Mouse (Mus musculus) lung, postnatal 10 days (tissue): ENCODE results near the gene Hdlbp.

ENCODE experiments used
- DNase-seq: peaks from one replicate; pipeline ENCODE4 v3.0.0; 2021

Gene Hdlbp

DNA sequence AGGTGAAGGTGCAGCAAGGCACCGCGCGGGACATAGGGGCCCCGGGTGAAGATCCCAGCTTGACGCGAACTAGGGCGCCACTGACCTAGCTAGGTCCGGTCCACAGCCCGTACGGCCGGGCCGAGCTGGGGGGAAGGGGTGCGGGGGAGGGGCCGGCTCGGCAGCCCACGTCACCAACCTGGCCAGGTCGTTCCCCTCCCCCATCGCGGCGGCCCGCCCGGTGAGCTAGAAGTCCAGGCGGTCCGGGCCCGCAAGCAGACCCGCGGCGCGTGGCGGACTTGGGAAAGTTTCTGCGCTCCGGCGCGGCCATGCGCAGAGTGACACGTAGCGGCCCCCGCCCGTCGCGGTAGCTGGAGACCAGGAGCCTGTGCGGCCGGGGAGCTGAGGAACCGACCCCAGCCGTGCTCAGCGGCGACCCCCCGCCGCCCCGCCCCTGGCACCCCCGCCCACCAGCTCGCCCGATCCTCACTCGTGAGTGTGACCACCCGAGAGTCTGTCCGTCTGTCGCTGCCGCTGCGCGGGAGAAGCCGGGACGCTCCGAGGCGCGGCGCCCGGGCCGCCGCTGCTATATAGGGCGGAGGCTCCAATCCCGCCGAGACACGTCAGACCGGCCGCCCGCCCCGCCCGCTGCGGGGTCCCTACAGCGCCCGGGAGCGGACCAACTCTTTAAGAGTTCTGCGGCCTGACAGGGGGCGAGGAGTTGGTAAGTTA is 33.3 kb downstream of the Hdlbp start:
- DNase-seq = peak; percentile 86

DNA sequence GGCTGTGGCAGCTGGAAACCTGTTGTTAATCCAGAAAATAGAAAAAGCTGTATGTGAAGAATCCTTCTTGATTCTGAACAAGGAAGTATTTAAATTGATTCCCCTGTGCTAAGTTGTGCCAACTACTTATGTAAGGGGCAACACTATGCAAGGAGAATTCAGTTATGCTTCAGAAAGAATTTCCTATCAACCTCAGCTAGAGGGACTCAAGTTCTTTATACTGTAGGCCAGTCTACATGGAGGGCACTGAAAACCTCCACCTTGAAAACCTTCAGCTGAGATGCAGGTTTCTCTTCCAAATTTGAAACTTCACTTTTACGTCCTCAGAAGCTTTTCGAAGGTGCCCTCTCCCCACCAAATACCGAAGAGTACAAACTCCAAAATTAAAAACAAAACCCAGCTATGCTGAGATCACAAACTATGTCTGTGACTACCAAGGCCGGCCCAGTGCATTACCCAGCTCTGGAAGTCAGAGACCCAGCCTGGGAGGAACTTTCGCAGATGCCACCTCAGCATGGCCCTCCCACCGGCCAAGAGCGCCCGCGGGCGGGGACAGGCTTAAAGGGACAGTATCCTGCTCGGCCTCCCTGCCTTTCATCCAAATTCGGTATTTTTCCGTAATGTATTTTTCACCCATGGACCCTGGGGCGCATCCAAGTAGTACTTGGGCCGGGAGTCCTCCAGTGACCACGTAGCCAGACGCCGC is 34.1 kb downstream of the Hdlbp start:
- peak; percentile 92 for DNase-seq

DNA sequence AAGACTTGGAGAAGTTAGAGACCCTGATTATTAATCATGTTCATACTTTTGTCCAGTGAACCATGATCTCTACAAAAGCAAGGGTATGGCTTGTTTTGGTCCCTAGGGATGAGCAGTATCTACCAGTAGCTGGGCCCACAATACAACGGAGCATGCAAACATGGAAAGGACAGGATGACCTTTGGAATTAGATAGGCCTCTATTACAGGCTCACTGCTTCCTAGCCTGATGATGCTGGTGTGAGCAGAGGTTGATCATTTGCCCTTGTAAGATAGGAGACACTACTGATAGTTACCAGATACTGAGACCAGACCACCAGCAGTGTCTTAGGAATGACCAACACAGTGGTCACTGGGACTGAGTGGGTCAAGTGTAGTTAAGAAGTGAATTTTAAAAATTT is 39.3 kb downstream of the Hdlbp start:
- DNase-seq = no peak

DNA sequence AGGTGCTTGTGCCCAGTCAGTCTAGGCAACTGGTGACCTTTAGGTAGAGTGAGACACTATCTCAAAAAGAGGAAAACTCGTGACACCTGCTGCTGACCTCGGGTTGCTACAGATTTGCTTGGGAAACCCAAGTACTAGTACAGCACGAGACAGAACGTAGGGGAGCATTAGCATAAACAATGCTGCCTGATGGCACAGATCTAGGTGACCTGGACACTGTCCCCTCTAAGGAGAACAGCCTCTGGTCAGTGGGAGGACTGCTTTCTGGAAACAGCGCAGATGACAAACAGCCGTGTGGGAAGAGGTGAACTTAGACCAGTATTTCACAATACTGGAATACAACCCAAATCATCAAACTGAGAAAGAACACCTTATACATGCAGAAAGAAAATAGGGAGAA is 46.5 kb downstream of the Hdlbp start:
- no peak for DNase-seq

DNA sequence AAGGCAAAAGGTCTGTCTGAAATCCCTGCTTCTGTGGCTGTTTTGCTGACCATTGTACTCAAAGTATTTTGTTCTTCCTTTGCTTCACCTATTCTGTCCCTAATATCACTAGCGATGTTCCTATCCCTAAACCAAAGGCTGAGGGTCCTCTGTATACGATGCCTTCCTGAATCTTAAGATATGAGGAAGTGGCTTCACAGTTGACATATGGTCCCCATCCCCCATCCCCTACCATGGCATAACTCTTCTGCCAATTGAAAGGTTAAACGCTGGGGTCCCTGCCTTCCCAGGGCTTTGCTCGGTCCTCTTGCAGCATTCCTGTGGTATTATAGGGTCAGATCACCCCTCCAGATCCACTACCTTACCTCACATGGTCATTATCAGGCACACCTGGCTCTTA is 75.2 kb downstream of the Hdlbp start:
- no peak for DNase-seq

DNA sequence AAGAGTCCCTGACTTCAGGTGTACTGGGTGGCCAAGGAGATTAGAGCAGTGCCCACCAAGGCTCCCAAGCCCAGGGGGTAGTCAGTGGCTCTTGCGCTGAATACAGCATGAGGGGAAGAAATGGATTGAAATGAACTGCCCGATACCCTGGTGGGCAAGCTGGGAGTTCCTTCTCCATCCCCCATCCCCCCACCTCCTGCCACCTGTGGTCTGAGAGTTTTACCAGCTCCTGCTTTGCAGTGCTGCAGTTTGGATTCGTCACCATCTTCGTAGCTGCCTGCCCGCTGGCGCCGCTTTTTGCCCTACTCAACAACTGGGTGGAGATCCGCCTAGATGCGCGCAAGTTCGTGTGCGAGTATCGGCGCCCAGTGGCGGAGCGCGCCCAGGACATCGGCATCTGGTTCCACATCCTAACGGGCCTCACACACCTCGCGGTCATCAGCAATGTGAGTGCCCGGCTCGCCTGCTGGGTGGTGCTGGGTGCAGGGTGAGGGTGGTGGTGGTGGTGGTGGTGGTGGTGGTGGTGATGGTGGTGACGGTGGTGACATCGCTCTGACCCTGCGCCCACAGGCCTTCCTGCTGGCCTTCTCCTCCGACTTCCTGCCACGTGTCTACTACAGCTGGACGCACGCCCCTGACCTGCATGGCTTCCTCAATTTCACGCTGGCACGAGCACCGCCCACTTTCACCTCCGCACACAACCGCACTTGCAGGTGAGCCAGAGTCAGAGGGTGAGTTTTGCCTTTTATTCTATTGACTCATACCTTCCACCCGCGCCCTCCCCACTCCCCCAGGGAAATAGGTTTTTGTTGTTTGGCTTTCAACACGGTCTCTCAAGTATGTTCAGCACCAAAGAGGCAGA is 77.2 kb downstream of the Hdlbp start:
- peak; percentile 35 for DNase-seq

DNA sequence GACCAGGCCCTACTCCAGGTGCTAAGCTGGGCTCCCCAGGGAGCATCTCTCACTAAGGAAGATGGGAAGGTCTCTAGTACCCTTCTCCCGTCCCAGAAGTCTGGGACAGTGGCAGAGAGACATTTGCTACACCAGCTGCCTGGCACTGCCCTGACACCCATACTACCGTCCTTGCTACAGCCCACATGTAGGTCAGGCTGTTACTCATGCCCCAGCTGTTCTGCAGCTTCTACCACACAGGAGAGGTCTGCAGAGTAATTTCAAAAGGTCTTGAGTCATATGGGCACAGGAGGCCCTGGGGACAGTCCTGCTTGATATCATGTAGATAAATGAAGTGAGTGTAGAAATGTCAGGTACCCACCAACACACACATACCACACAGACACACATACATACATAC is 89.7 kb downstream of the Hdlbp start:
- no peak for DNase-seq

DNA sequence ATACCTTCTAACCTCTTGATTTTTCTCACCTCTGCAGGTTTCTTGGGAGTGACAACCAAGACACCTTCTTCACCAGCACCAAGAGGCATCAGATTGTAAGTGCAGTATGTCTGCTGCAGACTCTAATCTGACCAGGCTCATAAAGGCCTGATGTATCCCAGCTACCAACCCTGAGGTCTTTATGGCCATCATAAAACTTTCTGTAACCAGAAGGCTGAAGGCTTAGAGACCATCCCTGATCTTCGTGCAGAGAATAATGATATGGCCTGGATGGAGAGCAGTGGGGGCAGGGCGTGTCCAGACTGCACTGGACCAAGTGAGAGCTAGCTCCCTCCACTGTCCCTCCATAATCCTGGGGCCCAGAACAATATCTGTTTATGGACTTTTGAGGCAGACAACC is 91.4 kb downstream of the Hdlbp start:
- DNase-seq = no peak

DNA sequence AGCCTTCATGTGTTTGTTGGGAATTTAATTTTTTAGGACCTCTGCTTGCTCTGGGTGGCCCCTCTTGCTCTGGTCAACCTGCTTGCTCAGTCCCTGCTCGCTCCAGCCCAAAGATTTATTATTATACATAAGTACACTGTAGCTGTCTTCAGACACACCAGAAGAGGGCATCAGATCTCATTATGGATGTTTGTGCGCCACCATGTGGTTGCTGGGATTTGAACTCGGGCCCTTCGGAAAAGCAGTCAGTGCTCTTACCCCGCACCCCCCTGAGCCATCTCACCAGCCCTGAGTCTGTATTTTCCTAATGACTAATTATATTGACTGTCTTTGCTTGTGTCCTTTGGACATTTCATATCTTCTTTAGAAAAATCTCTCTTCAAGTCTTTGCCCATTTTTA is 99.5 kb downstream of the Hdlbp start:
- no peak for DNase-seq

DNA sequence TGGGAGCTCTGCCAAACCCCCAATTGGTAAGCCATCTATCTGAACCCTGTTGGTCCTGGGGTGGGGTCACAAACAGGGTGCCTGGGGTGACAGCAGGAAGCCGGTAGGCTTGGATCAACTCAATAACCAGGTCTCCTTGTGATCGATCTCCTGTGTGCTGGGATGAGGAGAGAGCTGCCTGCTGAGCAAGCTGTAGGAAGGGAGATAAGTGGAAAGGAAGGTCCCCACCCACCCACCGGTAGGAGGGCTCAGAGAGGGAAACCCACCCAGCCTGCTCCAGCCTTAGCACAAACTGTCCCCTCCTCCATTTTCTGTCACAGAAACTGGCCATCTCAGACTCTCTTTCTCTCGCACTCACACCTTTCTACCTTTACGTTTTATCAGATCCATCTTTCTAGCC is 101.3 kb downstream of the Hdlbp start:
- no peak for DNase-seq

DNA sequence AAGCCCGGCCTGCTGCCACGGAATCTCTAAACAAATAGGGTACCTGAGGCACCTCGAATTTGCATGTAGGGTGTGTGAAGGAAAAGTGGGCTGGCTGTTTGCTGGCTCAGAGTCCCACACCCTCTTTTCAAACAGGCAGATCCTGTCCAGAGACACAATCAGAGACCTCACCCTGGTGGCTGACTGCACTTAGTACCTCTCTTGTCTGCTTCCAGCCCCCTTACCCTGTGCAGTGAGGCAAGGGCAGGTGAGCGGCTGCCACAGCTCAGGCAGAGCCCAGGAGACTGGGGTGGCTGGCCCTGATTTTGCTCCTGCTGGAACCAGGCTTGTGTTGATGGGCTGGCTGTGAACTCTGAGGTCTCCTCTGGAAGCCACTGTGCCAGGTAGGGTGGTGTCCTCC is 105.0 kb downstream of the Hdlbp start, which contains the start of gene Ano7:
Gene Ano7, plus strand, starts transcription at position 266 of the 400 bp plus-strand sequence.
- no peak for DNase-seq

DNA sequence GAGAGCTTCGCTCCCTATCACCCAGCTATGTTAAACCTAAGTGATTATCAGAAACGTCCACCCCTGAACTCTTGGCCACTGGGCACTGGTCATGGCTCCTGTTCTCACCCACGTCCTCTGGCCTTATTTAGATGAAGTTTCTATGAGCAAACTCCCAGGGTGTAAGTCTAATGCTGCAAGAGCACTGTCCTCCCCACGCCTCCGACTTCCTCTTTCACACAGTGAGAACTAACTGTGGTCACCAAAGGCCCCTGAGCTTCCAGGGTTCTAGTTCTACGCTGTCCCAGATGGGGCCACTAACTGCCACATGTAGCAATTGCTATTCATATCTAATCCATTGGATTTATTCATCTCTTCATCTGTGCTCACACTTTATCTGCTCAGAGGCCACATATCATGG is 113.0 kb downstream of the Hdlbp start:
- DNase-seq = no peak

DNA sequence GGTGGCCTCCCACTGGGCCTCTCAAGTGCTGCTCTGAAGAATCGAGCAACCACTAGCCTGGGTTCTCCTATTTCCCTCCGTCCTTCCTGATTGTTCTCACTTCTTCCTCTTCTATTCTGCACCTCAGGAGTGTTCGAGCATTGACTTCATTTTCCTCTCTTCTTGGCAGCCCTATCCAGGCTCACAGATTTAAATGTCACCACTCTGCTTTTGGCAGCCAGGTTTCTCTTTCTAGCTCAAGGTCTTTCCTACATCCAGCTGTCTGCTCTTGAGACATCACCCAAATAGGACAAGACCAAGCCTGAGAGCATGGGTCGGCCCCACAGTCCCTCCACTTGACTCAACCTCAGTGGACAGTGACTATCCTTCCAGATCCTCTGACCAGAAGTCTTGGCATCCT is 116.0 kb downstream of the Hdlbp start:
- no peak for DNase-seq
